Mouse (Mus musculus) heart, embryonic 16.5 days (tissue): Measurements from ENCODE around the gene Dcun1d4. TPM values are rescaled to one million over a fixed set of nuclear protein-coding genes. Genes with fewer than 3 reads are reported as not detected.
"Not testable (repeated sequence)": the region's sequence is repeated elsewhere in the genome, so short reads cannot be mapped to it uniquely, and the experiment has no call there.

ENCODE experiments used
- ATAC-seq: fragments of 200-750 bp; cut with Nextera tagmentation; replicated peaks from 2 replicates; pipeline ENCODE4 v1.8.0; 2017; ENCODE audit warnings: moderate number of reproducible peaks; ENCODE audit not compliant: insufficient read depth, low FRiP score; ENCODE audit errors: extremely low read depth
- H3K27ac ChIP-seq: fragments of 300-500 bp; sonication (generic); 2 replicates; pipeline ENCODE4 v1.5.1; 2014; ENCODE audit warnings: mild to moderate bottlenecking, low read length, control low read depth, moderate library complexity
- H3K27me3 ChIP-seq: fragments of 300-500 bp; sonication (generic); 2 replicates; pipeline ENCODE4 v1.6.1; 2014; ENCODE audit warnings: low read length, mixed read lengths; ENCODE audit not compliant: control insufficient read depth, insufficient read depth
- H3K36me3 ChIP-seq: fragments of 300-500 bp; sonication (generic); 2 replicates; pipeline ENCODE4 v1.6.1; 2014; ENCODE audit not compliant: control insufficient read depth, insufficient read depth
- H3K4me1 ChIP-seq: fragments of 300-500 bp; sonication (generic); 2 replicates; pipeline ENCODE4 v1.6.1; 2014; ENCODE audit warnings: low read length, mixed read lengths; ENCODE audit not compliant: control insufficient read depth, insufficient read depth
- H3K4me2 ChIP-seq: fragments of 300-500 bp; sonication (generic); 2 replicates; pipeline ENCODE4 v1.6.1; 2014; ENCODE audit warnings: low read depth, mild to moderate bottlenecking, control low read depth, low read length
- H3K4me3 ChIP-seq: fragments of 300-500 bp; sonication (generic); 2 replicates; pipeline ENCODE4 v1.5.1; 2014; ENCODE audit warnings: mild to moderate bottlenecking, control low read depth, low read length
- H3K9ac ChIP-seq: fragments of 300-500 bp; sonication (generic); 2 replicates; pipeline ENCODE4 v1.6.1; 2014; ENCODE audit warnings: low read length, control low read depth
- H3K9me3 ChIP-seq: fragments of 300-500 bp; sonication (generic); replicated peaks from 2 replicates; pipeline ENCODE4 v1.6.1; 2016; ENCODE audit warnings: low read length; ENCODE audit not compliant: control insufficient read depth
- WGBS: fragments of 180-500 bp; shearing (Covaris S2); extraction: QIAGEN DNeasy Blood & Tissue Kit; methylation state at CpG from one replicate; pipeline ENCODE4 v1.1.7; 2014; 5-methylcytosine and 5-hydroxymethylcytosine counted together
- polyA plus RNA-seq: library from polyadenylated mRNA; unstranded; fragments of >200 nt; fragmentation: Nextera tagmentation; extraction: Ambion mirVana; gene quantifications from 2 replicates; pipeline ENCODE4 v1.2.1, GENCODE M21; 2015

Dcun1d4 gene
- polyA plus RNA-seq, 1 experiment from 2014 or later: 15.5 TPM

DNA sequence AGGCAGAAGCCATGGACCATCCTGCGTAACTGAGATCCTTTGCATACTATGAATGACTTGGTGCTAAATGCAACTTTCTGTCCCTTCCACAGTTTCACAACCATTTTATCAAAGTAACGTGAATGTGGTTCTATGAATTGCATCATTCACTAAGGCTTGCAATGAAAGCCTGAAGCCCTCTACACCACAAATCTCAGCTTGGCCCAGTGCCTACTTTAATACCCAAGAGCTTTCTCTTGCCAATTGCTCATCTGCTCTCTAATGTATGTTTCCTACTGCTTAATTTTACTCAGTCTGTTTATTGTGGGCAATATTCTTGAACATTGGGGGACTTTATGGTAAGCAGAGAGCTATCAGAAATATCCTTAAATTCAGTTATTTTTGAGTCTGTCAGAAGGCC lies 92.0 kb downstream of the Dcun1d4 start:
- Histone ChIP-seq H3K9me3 (no peaks in the 10 kb centered on the region; the same call in 1 of the 2 replicates), H3K36me3 (no peaks in the 10 kb centered on the region), H3K4me1 (no peaks in the 10 kb centered on the region), H3K4me2 (no peak overlapping the region), H3K27ac (no peak overlapping the region), H3K9ac (no peak overlapping the region), H3K4me3 (no peak overlapping the region), H3K27me3 (no peaks in the 10 kb centered on the region)
- ATAC-seq: no peak
- 74% methylated on average over 2 of the region's 2 CpGs for WGBS

DNA sequence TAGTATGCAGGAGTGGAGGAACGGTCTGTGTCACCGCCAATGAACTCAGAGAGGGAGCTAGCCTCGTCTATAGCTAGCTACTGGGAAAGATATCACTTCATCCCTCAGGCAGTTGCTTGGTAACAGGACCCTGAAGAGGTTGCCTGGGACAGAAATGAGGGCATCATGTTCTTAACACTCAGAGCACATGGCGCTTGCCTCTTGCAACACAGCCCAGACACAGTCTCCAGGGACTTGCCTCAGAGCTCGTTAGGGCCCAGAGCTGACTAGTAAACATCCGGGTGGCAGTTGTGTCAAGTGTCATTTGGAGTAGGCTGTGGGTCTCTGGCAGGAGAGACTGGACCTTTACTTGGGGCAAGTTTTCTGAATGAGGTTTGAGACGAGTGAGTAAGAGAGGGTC lies 93.0 kb downstream of the Dcun1d4 start:
- no peak for ATAC-seq
- H3K9ac ChIP-seq: no peak overlapping the region
- no peak overlapping the region for H3K4me3 ChIP-seq
- H3K36me3 ChIP-seq: no peaks in the 10 kb centered on the region
- no peaks in the 10 kb centered on the region; the same call in 1 of the 2 replicates for H3K9me3 ChIP-seq
- no peak overlapping the region for H3K4me2 ChIP-seq
- WGBS: 73% methylated on average over 7 of the region's 7 CpGs
- H3K27ac ChIP-seq: no peak overlapping the region
- no peaks in the 10 kb centered on the region for H3K27me3 ChIP-seq
- H3K4me1 ChIP-seq: no peaks in the 10 kb centered on the region

DNA sequence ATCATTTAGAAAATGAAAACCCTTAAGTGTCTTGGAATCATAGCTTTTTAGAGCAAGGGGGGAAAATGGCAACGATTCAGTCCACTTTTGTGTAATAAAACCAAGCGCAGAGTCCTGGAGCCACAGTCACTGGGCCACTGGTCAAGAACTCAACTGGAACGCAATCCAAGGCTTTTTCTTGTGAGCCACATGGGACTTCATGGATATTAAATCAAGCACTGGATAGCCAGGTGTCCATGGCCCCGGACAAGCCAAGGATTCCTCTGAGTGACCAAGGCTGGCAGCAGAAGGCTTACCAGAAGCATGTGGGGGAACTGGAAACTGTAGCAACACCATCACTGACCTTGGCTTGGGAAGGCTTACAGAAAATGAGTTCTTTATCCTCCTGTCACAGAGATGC lies 93.8 kb downstream of the Dcun1d4 start:
- no peak overlapping the region for H3K27ac ChIP-seq
- no peaks in the 10 kb centered on the region for H3K36me3 ChIP-seq
- H3K4me2 ChIP-seq: no peak overlapping the region
- H3K4me3 ChIP-seq: no peak overlapping the region
- H3K9ac ChIP-seq: no peak overlapping the region
- no peaks in the 10 kb centered on the region for H3K4me1 ChIP-seq
- WGBS: 90% methylated on average over 4 of the region's 4 CpGs
- no peaks in the 10 kb centered on the region; the same call in 1 of the 2 replicates for H3K9me3 ChIP-seq
- no peaks in the 10 kb centered on the region for H3K27me3 ChIP-seq
- no peak for ATAC-seq

DNA sequence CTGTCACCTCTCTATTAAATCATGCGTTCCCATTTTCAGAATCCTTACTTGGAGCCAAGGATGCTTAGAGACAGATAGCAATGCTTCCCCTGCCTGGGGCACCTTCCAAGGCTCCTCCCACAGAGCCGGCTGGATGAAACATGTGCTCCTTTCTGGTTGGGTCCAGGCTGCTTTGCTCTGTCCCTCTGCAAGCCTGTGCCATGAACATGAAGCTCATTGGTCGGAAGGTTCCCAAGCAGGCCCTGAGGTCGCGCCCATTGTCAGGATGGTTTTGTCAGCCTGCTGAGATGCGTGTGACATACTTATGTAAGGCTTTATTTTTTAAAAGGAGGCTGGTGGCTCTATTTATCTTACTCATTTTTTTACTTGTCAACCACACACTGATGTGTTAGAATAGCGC lies 95.9 kb downstream of the Dcun1d4 start:
- H3K9me3 ChIP-seq: no peaks in the 10 kb centered on the region; the same call in 1 of the 2 replicates
- no peak overlapping the region for H3K4me3 ChIP-seq
- no peak overlapping the region for H3K9ac ChIP-seq
- no peaks in the 10 kb centered on the region for H3K4me1 ChIP-seq
- H3K36me3 ChIP-seq: no peaks in the 10 kb centered on the region
- 60% methylated on average over 7 of the region's 7 CpGs for WGBS
- H3K27me3 ChIP-seq: no peaks in the 10 kb centered on the region
- no peak for ATAC-seq
- H3K4me2 ChIP-seq: no peak overlapping the region
- H3K27ac ChIP-seq: no peak overlapping the region

DNA sequence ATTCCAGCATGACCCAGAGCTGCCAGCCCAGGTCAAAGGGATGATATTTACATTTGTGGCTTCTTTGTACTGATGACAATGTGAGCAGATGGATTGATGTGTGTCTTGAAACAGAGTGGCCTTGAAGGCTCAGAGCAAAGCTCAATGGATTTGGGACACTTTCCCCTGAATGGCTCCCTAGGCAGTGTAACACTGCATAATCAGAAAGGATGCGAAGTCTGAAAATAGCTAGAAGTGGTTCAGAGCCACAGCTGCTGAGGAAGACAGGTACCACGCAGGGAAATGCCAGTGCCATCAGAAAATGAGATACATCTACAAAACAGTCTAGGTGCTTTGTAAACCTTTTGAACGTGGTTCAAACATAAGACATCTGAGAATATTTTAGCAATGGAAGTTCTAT lies 97.3 kb downstream of the Dcun1d4 start:
- Histone ChIP-seq H3K36me3 (no peaks in the 10 kb centered on the region), H3K27me3 (no peaks in the 10 kb centered on the region), H3K4me2 (no peak overlapping the region), H3K4me3 (no peak overlapping the region), H3K9me3 (no peaks in the 10 kb centered on the region; the same call in 1 of the 2 replicates), H3K9ac (no peak overlapping the region), H3K27ac (no peak overlapping the region), H3K4me1 (no peaks in the 10 kb centered on the region)
- WGBS: 71% methylated on average over 3 of the region's 3 CpGs
- ATAC-seq: no peak

DNA sequence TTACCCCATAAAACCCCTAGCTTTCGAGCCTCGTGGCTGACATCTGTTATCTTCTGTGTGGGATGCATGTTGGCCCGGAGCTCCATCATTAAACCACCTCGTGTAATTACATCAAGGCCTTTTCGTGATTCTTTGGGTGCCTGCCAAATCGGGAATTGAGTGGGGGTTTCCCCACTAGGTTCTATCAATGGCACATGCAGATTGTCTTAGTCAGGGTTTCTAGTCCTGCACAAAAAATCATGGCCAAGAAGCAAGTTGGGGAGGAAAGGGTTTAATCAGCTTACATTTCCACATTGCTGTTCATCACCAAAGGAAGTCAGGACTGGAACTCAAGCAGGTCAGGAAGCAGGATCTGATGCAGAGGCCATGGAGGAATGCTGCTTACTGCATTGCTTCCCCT lies 103.2 kb downstream of the Dcun1d4 start:
- not testable (repeated sequence) for H3K4me3 ChIP-seq

GRCm38 (mm10) chr5:73585212-73586115 lies 104.7 kb downstream of the Dcun1d4 start:
- Histone ChIP-seq H3K9ac (no peak overlapping the region), H3K9me3 (peaks cover 3% of the 10 kb centered on the region; the same call in 1 of the 2 replicates), H3K4me3 (no peak overlapping the region), H3K36me3 (no peaks in the 10 kb centered on the region), H3K4me1 (no peaks in the 10 kb centered on the region), H3K4me2 (no peak overlapping the region), H3K27me3 (no peaks in the 10 kb centered on the region), H3K27ac (no peak overlapping the region)
- WGBS: 40% methylated on average over 7 of the region's 7 CpGs
- ATAC-seq: no peak

More for the DNA sequence above, 103.2 kb downstream of the Dcun1d4 start:
- H3K27me3 ChIP-seq, ATAC-seq, H3K4me1 ChIP-seq, H3K27ac ChIP-seq, H3K9ac ChIP-seq, H3K36me3 ChIP-seq, H3K4me2 ChIP-seq, H3K9me3 ChIP-seq: not testable (repeated sequence)
- 63% methylated on average over 6 of the region's 6 CpGs for WGBS

- Histone ChIP-seq H3K27ac (no peak overlapping the region), H3K27me3 (no peaks in the 10 kb centered on the region), H3K9ac (no peak overlapping the region), H3K36me3 (no peaks in the 10 kb centered on the region), H3K4me2 (no peak overlapping the region), H3K4me1 (no peaks in the 10 kb centered on the region), H3K4me3 (no peak overlapping the region), H3K9me3 (peaks cover 3% of the 10 kb centered on the region; the same call in 1 of the 2 replicates)
- ATAC-seq: no peak
- WGBS: 80% methylated on average over 4 of the region's 4 CpGs
These were observed 105.8 kb downstream of the Dcun1d4 start for GRCm38 (mm10) chr5:73586597-73586996.

- H3K4me1 ChIP-seq: no peaks in the 10 kb centered on the region
- 72% methylated on average over 3 of the region's 3 CpGs for WGBS
- no peak overlapping the region for H3K4me3 ChIP-seq
- no peak overlapping the region for H3K9ac ChIP-seq
- no peak for ATAC-seq
- H3K36me3 ChIP-seq: no peaks in the 10 kb centered on the region
- no peak overlapping the region for H3K27ac ChIP-seq
- H3K9me3 ChIP-seq: peaks cover 3% of the 10 kb centered on the region; the same call in 1 of the 2 replicates
- no peaks in the 10 kb centered on the region for H3K27me3 ChIP-seq
- no peak overlapping the region for H3K4me2 ChIP-seq
These were observed 106.3 kb downstream of the Dcun1d4 start for GRCm38 (mm10) chr5:73587119-73587518.
